Mouse (Mus musculus): ENCODE measurements around the gene Atg14. TPM values are rescaled to one million over a fixed set of nuclear protein-coding genes. Genes with fewer than 3 reads are reported as not detected.
"Not testable (repeated sequence)": the region's sequence is repeated elsewhere in the genome, so short reads cannot be mapped to it uniquely, and the experiment has no call there.

Gene Atg14
- polyA plus RNA-seq, 1 experiment from 2014 or later: 16.9 TPM

- 87% methylated on average over 5 of the region's 5 CpGs for WGBS
- H3K27me3 ChIP-seq (ENCODE audit: control insufficient read depth, insufficient read depth, low read length): no peaks in the 10 kb centered on the region
- H3K36me3 ChIP-seq (ENCODE audit: control insufficient read depth, insufficient read depth, low read length): peaks cover 2% of the 10 kb centered on the region; the same call in 1 of the 2 replicates
- no peaks in the 10 kb centered on the region for H3K9me3 ChIP-seq (ENCODE audit: control insufficient read depth, low read length)
- no peak overlapping the region for H3K4me3 ChIP-seq (ENCODE audit: low read length)
- no peak overlapping the region for H3K4me2 ChIP-seq (replicated peaks; ENCODE audit: low read depth, low read length)
- H3K27ac ChIP-seq (ENCODE audit: low read depth, low read length): no peak overlapping the region
- H3K4me1 ChIP-seq (ENCODE audit: control insufficient read depth, insufficient read depth, low read length): peaks cover 9% of the 10 kb centered on the region; the same call in 1 of the 2 replicates
- no peak for ATAC-seq (ENCODE audit: low FRiP score, low TSS enrichment)
- no peak overlapping the region for H3K9ac ChIP-seq (ENCODE audit: low read depth, low read length)
These were observed 36.3 kb downstream of the Atg14 start for GRCm38 (mm10) chr14:47534176-47534525.

DNA sequence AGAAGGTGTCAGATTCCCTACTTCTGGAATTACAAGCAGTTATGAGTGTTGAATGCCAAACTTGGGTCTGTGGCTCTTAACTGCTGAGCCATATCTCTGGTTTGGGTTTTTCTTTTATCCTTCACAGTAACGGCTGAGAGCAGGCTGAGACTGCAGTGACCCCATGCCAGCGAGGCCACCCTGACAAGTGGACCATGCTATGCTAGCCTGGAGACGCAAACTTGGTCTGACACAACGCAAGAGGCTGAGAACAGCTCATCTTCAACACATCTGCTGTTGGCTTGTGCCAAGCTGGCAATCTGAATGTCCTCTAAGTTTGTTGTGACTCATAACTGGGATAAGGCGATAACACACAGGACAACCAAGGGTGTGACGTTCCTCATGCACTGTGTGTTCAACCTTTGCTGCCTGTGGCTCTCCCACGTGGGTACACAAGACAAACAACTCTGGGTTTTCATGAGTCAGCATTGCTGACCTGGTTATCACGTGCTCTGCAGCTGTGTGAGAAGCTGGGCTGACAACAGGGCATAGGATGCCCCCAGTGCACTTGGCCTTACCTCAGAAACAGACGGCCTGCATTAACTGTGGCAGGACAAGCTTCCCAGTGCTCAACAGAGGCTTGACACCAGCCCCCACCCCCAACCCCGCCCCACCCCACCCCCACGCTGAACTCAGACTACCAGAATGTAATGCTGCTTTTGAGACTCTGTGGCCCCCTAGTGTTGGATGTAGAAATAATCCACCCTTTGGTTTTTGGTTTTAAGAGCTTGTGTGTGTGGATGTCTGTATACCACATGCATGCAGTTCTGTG, 36.9 kb downstream of the Atg14 start:
- Histone ChIP-seq H3K9ac (ENCODE audit: low read depth, low read length) (no peak overlapping the region), H3K9me3 (ENCODE audit: control insufficient read depth, low read length) (no peaks in the 10 kb centered on the region), H3K27me3 (ENCODE audit: control insufficient read depth, insufficient read depth, low read length) (no peaks in the 10 kb centered on the region), H3K27ac (ENCODE audit: low read depth, low read length) (peak overlapping the region; percentile 30; the same call in 1 of the 2 replicates), H3K36me3 (ENCODE audit: control insufficient read depth, insufficient read depth, low read length) (peaks cover 2% of the 10 kb centered on the region; the same call in 1 of the 2 replicates), H3K4me1 (ENCODE audit: control insufficient read depth, insufficient read depth, low read length) (peaks cover 9% of the 10 kb centered on the region; the same call in 1 of the 2 replicates), H3K4me2 (replicated peaks; ENCODE audit: low read depth, low read length) (peak overlapping the region; percentile 15; the same call in 1 of the 2 replicates), H3K4me3 (ENCODE audit: low read length) (no peak overlapping the region)
- WGBS: 24% methylated on average over 11 of the region's 11 CpGs
- ATAC-seq (ENCODE audit: low FRiP score, low TSS enrichment): peak; percentile 84

DNA sequence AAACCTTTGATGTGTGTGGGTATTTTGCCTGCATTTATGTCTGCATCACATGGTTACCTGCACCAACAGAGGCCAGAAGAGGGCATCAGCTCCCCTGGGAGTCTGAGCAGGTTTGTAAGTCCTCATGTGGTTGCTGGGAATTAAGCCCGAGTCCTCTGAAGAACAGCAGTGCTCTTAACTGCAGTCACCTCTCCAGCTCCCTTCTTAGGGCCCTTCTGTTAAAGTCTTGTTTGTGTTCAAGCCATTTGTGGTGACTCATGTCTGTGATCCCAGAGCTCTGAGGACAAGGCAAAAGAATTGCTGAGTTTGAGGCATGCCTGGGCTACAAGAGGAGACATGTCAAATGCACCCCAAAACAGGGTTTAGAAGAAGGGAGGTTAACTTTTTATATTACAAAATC, 38.0 kb downstream of the Atg14 start:
- Histone ChIP-seq H3K9me3 (ENCODE audit: control insufficient read depth, low read length) (no peaks in the 10 kb centered on the region), H3K4me3 (ENCODE audit: low read length) (no peak overlapping the region), H3K36me3 (ENCODE audit: control insufficient read depth, insufficient read depth, low read length) (peaks cover 2% of the 10 kb centered on the region; the same call in 1 of the 2 replicates), H3K9ac (ENCODE audit: low read depth, low read length) (no peak overlapping the region), H3K4me1 (ENCODE audit: control insufficient read depth, insufficient read depth, low read length) (peaks cover 9% of the 10 kb centered on the region; the same call in 1 of the 2 replicates), H3K27me3 (ENCODE audit: control insufficient read depth, insufficient read depth, low read length) (no peaks in the 10 kb centered on the region), H3K27ac (ENCODE audit: low read depth, low read length) (no peak overlapping the region), H3K4me2 (replicated peaks; ENCODE audit: low read depth, low read length) (no peak overlapping the region)
- 53% methylated on average over 1 of the region's 1 CpGs for WGBS
- ATAC-seq (ENCODE audit: low FRiP score, low TSS enrichment): no peak

- not testable (repeated sequence) for H3K4me2 ChIP-seq (replicated peaks; ENCODE audit: low read depth, low read length); H3K4me3 ChIP-seq (ENCODE audit: low read length); H3K27ac ChIP-seq (ENCODE audit: low read depth, low read length); H3K27me3 ChIP-seq (ENCODE audit: control insufficient read depth, insufficient read depth, low read length); H3K9me3 ChIP-seq (ENCODE audit: control insufficient read depth, low read length); H3K4me1 ChIP-seq (ENCODE audit: control insufficient read depth, insufficient read depth, low read length); ATAC-seq (ENCODE audit: low FRiP score, low TSS enrichment); H3K9ac ChIP-seq (ENCODE audit: low read depth, low read length); H3K36me3 ChIP-seq (ENCODE audit: control insufficient read depth, insufficient read depth, low read length)
- WGBS: 94% methylated on average over 10 of the region's 12 CpGs
These were observed 40.9 kb downstream of the Atg14 start for GRCm38 (mm10) chr14:47529592-47529991.

GRCm38 (mm10) chr14:47529019-47529418, 41.4 kb downstream of the Atg14 start:
- Histone ChIP-seq H3K9ac (ENCODE audit: low read depth, low read length) (no peak overlapping the region), H3K36me3 (ENCODE audit: control insufficient read depth, insufficient read depth, low read length) (peaks cover 5% of the 10 kb centered on the region; the same call in 1 of the 2 replicates), H3K4me3 (ENCODE audit: low read length) (no peak overlapping the region), H3K9me3 (ENCODE audit: control insufficient read depth, low read length) (no peaks in the 10 kb centered on the region), H3K27ac (ENCODE audit: low read depth, low read length) (no peak overlapping the region), H3K4me2 (replicated peaks; ENCODE audit: low read depth, low read length) (no peak overlapping the region), H3K4me1 (ENCODE audit: control insufficient read depth, insufficient read depth, low read length) (peaks cover 9% of the 10 kb centered on the region; the same call in 1 of the 2 replicates), H3K27me3 (ENCODE audit: control insufficient read depth, insufficient read depth, low read length) (no peaks in the 10 kb centered on the region)
- 0 out of 2 replicates have a peak, but pooled peaks have one; percentile 38 for ATAC-seq (ENCODE audit: low FRiP score, low TSS enrichment)
- WGBS: 44% methylated on average over 8 of the region's 8 CpGs

- Histone ChIP-seq H3K27ac (ENCODE audit: low read depth, low read length) (no peak overlapping the region), H3K4me3 (ENCODE audit: low read length) (no peak overlapping the region), H3K4me1 (ENCODE audit: control insufficient read depth, insufficient read depth, low read length) (peaks cover 4% of the 10 kb centered on the region; the same call in 1 of the 2 replicates), H3K36me3 (ENCODE audit: control insufficient read depth, insufficient read depth, low read length) (peaks cover 5% of the 10 kb centered on the region; the same call in 1 of the 2 replicates), H3K4me2 (replicated peaks; ENCODE audit: low read depth, low read length) (no peak overlapping the region), H3K9me3 (ENCODE audit: control insufficient read depth, low read length) (no peaks in the 10 kb centered on the region), H3K9ac (ENCODE audit: low read depth, low read length) (no peak overlapping the region), H3K27me3 (ENCODE audit: control insufficient read depth, insufficient read depth, low read length) (no peaks in the 10 kb centered on the region)
- no peak for ATAC-seq (ENCODE audit: low FRiP score, low TSS enrichment)
- 83% methylated on average over 3 of the region's 3 CpGs for WGBS
These were observed 42.2 kb downstream of the Atg14 start for GRCm38 (mm10) chr14:47528293-47528692.

DNA sequence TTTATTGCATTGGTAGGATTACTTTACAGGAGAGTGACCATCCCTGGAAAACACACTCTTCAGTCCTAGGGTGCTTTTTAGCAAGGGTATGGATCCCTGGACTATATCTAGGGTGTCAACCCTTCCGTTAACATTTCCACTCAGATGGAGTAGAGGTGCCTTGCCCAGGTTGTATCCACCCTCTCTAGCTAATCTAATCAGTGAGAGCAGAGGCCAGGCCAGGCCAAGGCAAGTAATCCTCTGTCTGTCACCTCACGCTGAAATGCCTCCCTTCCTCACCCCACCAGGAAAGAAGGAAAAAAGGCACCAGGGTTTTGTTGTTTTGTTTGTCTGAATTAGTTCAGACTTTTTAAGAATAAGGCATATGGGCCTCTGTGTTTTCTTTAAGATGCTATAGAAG, 42.6 kb downstream of the Atg14 start:
- Histone ChIP-seq H3K9ac (ENCODE audit: low read depth, low read length) (no peak overlapping the region), H3K4me1 (ENCODE audit: control insufficient read depth, insufficient read depth, low read length) (no peaks in the 10 kb centered on the region), H3K27me3 (ENCODE audit: control insufficient read depth, insufficient read depth, low read length) (no peaks in the 10 kb centered on the region), H3K4me2 (replicated peaks; ENCODE audit: low read depth, low read length) (no peak overlapping the region), H3K36me3 (ENCODE audit: control insufficient read depth, insufficient read depth, low read length) (peaks cover 5% of the 10 kb centered on the region; the same call in 1 of the 2 replicates), H3K4me3 (ENCODE audit: low read length) (no peak overlapping the region), H3K27ac (ENCODE audit: low read depth, low read length) (no peak overlapping the region), H3K9me3 (ENCODE audit: control insufficient read depth, low read length) (no peaks in the 10 kb centered on the region)
- 92% methylated on average over 2 of the region's 2 CpGs for whole genome bisulfite sequencing
- no peak for ATAC-seq (ENCODE audit: low FRiP score, low TSS enrichment)

GRCm38 (mm10) chr14:47525861-47526260, 44.6 kb downstream of the Atg14 start:
- H3K27ac ChIP-seq (ENCODE audit: low read depth, low read length): no peak overlapping the region
- peaks cover 2% of the 10 kb centered on the region; the same call in 1 of the 2 replicates for H3K36me3 ChIP-seq (ENCODE audit: control insufficient read depth, insufficient read depth, low read length)
- no peaks in the 10 kb centered on the region for H3K27me3 ChIP-seq (ENCODE audit: control insufficient read depth, insufficient read depth, low read length)
- WGBS: 89% methylated on average over 5 of the region's 5 CpGs
- no peak for ATAC-seq (ENCODE audit: low FRiP score, low TSS enrichment)
- no peaks in the 10 kb centered on the region for H3K9me3 ChIP-seq (ENCODE audit: control insufficient read depth, low read length)
- H3K4me2 ChIP-seq (replicated peaks; ENCODE audit: low read depth, low read length): no peak overlapping the region
- H3K4me1 ChIP-seq (ENCODE audit: control insufficient read depth, insufficient read depth, low read length): no peaks in the 10 kb centered on the region
- H3K4me3 ChIP-seq (ENCODE audit: low read length): no peak overlapping the region
- H3K9ac ChIP-seq (ENCODE audit: low read depth, low read length): no peak overlapping the region

- Histone ChIP-seq H3K27ac (ENCODE audit: low read depth, low read length) (no peak overlapping the region), H3K27me3 (ENCODE audit: control insufficient read depth, insufficient read depth, low read length) (no peaks in the 10 kb centered on the region), H3K9me3 (ENCODE audit: control insufficient read depth, low read length) (no peaks in the 10 kb centered on the region), H3K4me2 (replicated peaks; ENCODE audit: low read depth, low read length) (no peak overlapping the region), H3K4me1 (ENCODE audit: control insufficient read depth, insufficient read depth, low read length) (no peaks in the 10 kb centered on the region), H3K9ac (ENCODE audit: low read depth, low read length) (no peak overlapping the region), H3K36me3 (ENCODE audit: control insufficient read depth, insufficient read depth, low read length) (0 out of 2 replicates have a peak, but pooled peaks cover 2% of the 10 kb centered on the region), H3K4me3 (ENCODE audit: low read length) (no peak overlapping the region)
- ATAC-seq (ENCODE audit: low FRiP score, low TSS enrichment): no peak
- 75% methylated on average over 8 of the region's 8 CpGs for WGBS
These were observed 45.1 kb downstream of the Atg14 start for GRCm38 (mm10) chr14:47525374-47525773.
